Mouse (Mus musculus) embryo, embryonic 9.5 days (tissue): ENCODE measurements at regions not wholly inside any gene's neighbourhood (a gene's known extent, or its start where the extent isn't known, plus 50 kb on each side); places are given as distances from the start of the nearest gene placed in this dataset.
"Not testable (repeated sequence)": the region's sequence is repeated elsewhere in the genome, so short reads cannot be mapped to it uniquely, and the experiment has no call there.

ENCODE experiments used
- DNase-seq: peaks from one replicate; pipeline ENCODE4 v3.0.0-alpha.2; 2017; ENCODE audit errors: extremely low spot score

DNA sequence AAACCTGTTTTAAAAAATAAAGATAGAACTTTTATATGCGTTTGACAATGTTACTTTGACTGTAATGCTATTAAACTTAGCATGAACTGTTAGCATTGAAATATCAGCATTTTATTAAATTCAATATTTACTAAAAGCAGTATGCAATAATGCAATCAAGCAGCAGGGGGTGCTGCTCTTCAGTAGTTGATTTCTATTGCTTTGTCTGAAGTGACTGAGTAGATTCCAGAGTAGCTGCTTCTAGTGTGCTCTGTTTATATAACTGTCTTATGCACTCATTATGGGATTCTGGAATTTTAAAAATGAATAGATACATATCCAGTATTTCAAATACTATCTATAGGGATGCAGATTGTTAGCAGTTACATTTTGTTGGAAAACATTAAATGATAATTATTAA is 146.2 kb downstream of the Gm28710 start:
- DNase-seq = peak; percentile 6

DNA sequence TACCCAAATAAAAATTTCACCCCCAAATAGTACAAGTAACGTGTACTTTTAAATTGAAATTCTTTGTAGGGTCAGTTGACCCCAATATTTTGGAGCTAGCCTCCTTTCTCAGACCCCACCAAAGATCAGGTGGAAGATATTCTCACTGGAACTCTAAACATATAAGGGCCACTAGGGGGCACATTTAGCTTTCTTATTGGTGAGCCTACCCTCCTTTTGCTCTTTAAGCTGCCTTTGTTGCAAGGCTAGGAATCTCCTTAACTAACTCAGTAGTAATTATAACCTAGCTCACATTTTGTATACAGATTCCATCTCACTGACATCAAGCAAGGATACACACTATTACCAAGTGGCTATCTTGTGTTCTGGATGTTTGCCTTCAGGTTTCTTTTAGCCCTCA is 155.8 kb downstream of the Gm28710 start:
- DNase-seq = peak; percentile 32

DNA sequence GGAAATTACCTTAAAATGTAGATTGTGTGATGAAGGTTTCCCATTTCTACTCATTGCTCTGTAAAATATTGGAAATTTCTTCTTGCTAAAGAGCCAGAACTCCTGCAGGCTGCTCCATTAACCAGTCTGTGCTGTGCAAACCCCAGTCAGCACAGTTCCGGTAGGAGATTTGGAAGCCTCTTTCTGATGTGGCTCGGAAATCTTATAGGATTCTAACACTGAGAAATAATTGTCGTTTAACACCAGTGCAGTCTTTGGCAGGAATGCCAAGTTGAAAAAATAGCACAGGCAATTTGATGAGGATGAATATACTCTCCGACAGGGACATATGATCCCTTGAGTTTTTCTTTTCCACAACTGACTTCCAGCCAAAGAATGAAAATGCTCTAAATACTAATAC is 176.1 kb downstream of the Gm28710 start:
- DNase-seq = no peak

DNA sequence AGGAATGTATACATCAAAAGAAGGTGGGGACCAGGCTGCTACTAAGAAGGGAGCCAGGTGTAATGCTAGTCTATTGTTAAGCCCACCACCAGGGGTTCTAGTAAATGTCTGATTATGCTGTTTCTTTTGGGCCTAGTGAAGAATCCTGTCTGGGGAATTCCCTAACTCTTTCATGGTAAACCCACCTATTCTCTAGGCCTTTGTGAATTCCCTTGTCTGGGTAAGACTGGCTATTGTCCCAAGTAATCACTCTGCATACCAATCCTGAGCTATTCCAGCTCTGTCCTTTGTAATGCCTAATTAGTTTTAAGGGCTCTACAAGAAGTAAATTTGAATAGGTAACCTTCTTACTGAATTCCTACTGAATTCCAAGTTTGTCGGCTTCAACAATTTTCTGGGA is 177.2 kb downstream of the Gm28710 start:
- not testable (repeated sequence) for DNase-seq

DNA sequence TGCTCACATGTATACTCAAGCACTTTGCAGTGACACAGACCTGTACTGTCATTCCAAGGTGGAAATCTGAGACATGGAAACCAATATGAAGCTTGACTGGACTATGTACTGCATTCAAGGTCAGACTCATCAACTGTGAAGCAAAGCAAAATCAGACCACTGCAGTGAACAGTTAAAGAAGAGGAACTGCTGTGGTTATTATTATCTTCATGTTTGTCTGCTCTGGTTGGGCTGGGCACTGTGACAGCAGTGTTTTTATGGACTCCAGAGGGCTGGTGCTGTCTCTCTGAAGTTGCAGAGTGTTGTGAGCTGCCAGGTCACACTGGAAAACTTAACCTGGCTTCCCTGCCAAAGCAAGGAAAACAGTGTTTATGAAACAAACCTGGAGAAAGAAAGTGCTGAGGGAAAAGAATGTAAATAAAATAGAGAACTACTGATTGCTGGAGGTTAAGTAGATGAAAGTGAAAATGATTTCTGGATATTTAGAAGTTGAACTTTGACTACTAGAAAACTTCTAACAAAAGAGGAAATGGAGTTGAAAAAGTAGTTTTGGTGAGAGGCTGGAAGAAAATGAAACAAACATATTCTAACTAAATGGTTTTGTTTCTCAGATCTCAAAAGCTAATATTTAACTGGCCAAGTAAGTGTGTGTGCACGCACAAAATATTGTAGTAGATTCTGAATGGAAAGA is 181.7 kb downstream of the Gm28710 start:
- DNase-seq = no peak

DNA sequence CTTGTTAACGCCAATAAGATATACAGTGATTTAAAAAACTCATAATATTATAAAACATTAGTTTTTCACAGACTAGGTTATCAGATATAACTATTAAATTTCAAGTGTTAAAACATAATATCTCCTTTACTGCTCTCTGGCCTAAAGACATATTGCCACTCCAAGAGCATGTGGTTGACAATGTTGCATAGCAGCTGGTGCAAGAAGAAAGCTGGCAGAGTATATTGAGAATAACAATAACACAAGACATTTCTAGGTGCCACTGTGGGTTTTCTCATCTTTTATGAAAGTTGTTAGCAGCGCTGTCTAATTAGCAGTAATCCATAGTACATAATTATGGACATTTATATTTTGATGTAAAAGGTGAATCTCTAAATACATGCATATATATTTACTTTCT is 184.4 kb downstream of the Gm28710 start:
- DNase-seq = no peak

DNA sequence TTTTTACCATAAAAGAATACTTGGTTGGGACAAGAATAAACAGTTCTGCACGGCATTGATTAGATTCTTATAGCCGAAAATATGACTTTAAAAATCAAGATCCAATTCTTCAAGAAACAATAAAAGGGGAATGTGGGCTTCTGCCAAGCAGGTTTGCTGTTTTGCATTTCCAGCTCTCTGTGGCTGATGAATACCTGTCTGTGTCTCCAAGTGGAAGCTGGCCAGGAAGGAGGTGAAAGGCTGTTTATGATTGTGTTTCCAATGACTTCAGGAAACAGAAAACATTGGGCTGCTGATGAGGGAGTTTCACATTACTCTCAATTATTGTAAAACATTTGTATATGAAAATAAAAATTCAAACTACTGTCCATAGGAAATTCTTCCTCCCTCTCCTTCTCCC is 193.3 kb downstream of the Gm28710 start:
- no peak for DNase-seq

DNA sequence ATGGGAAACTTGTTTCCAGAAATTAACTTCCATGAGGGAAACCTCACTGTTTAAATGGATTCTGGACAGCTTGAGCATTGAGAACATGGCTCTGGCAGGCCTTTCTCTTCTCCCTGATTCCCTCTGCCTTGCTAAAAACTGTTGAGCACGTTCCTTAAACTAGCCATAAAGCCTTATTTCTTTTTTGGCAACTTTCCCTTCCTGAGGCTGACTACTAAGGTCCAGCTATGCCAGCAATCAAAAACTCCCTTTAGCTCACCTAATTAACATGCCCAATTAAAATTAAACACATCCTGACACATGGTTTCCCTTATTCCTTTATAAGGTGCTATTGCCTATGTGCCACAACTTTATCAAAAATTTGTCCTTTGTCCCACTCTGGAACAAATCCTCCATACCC is 199.9 kb downstream of the Gm28710 start:
- no peak for DNase-seq

DNA sequence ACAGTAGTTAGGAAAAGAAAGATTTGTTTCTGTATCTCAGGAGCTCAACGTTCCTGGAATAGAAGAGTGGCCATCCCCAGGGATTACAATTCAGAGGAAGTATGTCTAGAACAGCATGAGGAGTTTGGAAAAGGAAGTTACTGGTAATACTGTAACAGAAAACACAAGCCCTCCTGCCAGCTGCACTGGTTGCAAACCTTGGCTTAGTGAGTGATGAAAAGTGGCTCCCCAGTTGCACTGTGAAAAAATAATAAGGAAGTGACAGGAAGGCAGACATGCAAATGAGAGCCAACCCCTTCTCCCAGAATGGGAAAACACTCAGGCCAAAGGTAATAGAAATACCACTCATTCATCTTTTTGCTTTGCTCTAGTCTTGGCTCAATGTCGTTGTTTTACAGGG is 207.6 kb downstream of the Gm28710 start:
- DNase-seq = no peak

DNA sequence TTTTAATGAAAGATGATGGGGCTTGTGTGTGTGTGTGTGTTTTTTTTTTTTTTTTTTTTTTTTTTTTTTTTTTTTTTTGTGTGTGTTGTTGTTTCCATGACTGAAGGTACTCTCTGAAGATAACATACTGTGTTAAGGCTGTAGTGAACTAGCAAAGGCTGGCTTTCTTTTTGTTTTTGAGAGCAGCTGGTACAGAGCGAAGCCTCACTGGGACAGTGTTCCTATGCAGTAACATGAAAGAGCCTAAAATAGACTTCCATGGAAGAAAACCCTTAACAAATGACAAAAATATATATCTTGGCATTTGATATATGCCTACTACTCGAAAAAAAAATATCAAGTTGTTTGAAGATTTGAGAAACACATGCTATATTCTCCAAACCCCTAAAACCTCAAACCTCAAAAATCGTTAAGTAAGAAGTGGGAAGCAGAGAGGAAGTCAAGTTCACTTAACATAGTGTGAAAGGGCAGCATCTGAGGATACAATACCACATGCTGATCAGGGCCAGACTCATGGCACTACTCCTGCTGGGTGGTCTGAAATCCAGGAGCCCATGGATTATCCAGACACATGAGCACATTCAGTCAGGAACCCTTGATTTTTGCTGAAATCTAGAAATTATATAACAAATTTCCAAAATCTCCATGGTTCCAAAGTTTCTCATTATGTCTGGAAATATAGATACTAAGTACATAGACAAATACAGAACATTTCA is 215.4 kb downstream of the Gm28710 start:
- DNase-seq = no peak

DNA sequence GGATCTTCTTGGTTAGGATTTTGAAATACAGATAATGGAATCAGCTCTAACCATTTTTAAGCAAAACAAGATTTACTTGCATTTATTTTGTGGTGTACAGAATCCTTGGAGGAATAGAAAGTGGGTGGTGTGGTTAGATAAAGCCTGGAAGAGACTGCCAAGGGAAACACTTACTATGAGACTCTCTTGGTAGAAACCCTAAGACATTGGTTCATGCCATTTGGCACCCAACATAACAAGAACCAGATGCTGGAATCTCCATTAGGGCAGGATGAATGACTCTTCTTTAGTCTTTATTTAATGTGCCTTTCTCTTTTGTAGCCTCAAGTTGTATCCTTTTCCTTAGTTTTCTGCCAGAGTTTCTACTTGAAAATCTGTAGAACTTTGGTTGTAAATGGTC is 230.0 kb downstream of the Gm28710 start:
- DNase-seq = no peak

DNA sequence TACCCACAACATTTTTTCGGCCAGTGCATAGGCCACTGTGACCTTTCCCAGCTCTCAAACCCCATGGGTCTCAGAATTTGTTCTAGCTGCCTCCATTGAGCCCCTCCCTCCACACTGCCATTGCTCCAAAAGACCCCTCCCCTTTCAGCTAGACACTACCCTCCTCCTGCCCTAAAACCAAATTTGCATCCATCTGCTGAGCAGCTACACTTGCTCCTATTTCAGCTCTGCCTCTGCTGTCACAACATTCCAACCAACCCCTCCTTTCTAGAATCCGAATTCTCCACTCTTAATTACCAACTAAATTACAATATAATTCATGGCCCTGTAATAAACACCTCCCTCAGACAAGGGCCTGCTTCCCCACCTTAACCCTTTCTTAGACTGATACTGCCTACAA is 262.3 kb downstream of the Gm28710 start:
- DNase-seq = no peak

DNA sequence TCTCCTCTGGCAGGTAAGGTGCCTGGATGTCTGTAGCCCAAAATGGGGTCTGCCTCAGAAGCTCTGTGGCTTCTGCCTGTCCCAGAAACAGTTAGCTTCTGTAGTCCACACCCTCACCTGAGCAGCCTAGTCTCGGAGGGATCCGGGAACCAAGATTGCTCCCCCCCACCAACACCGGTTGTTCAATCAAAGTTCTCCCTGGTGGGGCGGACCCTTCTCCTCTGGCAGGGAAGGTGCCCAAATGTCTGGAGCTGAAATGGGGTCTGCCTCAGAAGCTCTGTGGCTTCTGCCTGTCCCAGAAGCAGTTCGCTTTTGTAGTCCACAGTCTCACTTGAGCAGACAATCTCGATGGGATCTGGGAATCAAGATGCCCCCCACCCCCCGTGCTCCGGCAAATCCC is 273.0 kb downstream of the Gm28710 start:
- DNase-seq = no peak

DNA sequence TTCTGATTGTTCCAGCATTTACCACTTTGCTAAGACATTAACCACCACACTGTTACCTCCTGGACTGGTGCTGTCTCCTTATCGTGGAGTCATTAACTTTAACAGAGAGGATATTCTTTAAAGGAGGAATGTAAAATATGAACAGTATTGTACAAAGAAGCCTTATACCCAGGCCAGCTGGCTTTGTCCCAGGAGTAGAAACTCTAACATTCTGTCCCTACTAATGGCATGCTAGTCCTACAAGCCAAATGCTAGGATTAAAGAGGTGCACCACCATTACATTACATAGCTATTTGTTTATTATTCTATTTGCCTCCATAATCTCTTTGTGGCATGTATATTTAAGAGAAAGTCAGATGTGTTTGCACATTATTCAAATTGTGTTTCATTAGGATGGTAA is 288.8 kb downstream of the Gm28710 start:
- DNase-seq = no peak

DNA sequence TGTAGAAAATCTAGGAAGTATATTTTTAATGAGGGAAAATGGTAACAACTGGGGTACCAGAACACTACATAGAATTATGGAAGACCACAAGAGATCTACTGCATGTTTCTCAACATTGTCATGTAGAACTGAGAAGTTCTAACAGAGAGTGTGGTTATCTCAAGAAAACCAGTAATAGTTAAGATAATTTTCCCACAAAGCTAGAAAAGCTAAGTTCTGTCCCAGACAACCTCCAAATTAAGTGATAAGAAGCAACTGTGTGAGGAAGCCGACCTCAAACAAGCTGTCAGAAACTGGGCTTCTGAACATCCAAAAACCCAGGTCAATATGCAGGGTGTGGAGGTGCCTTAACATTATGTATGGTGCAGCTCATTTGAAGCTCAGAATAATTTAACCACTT is 261.4 kb upstream of the Speer4f2 start:
- DNase-seq = no peak

DNA sequence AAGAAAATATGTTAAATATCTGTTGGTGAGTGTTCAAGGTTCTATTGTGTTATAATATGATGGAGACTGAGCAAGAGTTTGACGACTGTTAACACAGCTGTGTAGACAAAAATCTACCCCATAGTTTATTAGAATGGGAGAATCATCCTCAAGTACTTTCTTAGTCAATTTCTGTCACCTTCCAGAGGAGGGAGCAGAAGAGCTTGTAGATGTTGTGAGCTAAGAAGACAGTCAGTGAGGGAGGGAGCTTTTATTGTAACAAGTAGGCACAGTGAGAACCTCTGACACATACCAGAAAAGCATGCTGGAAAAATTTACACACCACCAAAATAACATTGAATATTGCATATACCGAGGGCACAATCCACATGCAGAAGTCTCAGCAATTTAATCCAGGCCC is 261.0 kb upstream of the Speer4f2 start:
- no peak for DNase-seq

DNA sequence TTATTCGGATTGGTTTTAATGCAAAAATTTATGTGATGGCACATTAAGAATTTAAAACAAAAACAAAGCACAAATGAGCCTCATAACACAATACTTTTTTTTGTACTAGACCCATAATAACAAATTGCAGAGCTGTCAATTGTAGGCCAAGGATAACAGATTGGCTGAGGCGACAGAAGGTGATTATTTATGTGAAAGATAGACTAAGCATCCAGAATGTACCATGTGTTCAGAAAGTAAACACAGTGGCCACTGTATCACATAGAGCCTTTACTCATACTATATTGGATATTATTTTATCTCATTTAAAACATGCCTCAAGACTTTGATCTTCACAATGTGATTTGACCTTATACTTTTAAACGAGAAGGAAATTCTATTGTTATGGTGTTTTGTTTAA is 257.9 kb upstream of the Speer4f2 start:
- no peak for DNase-seq

DNA sequence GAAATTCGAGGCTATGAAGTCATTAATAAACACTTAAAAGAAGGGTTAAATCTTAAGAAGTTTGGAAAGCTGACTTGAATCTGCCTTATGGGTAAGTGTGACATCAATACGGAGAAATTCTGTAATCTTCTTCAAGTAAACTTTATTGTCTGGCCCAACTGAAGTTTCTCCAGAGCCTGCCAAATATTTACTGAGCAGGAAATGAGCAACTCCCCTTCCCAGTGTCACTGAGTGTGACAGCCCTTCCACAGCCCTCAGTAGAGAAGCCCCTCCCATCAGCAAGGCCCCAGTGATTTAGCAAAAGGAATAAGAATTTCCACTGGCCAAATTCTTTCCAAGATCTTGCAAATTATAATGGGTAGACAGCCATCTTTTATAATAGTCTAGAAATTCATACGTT is 256.9 kb upstream of the Speer4f2 start:
- no peak for DNase-seq

DNA sequence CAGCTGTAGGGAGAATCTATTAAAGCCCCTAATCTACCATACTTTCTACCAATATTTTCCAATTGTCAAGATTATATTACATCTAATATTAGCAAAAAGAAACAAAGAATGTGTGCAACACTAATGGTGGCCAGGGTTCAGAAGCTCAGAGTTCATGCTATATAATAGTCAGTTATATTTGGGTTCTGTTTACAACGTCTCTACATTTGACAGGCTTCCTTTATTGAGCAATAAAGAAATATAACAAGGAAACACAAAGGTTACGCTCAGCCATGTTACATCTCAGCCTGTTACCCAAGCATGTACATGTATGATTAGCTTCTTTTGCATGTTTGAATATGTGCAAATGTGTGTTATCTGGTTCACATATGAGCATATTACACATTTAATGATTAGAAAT is 247.7 kb upstream of the Speer4f2 start:
- no peak for DNase-seq

DNA sequence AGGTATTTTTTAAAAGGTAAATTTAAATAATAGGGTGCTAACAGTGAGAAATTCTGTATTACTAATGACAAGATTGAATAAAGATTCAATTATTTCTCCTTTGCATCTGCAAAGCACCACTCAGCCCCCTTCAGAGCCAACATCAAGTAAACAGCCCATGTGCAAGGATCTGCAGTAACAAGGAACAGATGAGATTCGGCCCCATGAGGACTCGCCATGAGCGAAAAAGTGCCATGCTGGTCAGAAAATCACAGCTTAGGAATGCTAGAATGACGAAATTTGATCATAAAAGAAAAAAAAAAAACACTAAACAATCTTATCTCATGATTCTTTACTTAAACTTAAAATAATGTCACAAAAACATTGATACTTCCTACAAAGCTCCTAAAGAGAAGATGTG is 245.5 kb upstream of the Speer4f2 start:
- DNase-seq = no peak

DNA sequence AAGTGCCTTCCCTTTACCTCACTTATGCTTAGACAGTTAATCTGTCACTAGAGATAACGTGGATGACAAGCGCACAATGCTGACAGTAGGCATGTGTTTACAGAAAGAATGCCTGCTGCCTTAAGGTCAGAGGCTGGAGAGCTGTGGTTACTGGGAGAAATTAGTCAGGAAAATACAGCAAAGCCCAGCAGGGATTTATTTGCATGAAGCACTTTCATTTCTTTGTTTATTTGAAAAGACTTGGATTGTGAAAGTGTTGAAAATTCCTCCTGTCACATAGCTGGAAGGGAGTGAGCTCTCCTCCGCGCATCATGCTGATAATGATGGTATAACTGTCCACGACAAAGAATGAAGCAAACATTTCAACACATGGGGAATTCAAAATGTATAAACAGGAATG is 237.5 kb upstream of the Speer4f2 start:
- no peak for DNase-seq

DNA sequence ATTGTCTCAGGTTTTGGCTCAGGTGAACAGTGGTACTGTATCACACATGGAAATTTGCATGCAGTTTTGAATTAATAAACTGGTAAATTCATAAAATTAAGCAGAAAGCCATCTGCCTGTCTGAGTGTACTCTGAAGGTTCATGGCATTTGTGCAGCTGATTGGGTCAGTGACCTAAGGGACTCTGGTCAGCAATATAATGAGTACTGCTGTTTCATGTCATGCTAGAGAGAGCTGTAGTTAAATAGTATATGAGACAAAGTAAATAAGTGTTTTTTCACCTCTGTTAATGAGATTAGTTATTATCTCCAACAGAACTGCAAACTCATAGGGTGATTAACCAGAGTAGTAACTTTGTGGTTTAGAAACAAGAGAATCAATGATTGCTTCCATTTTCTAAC is 231.4 kb upstream of the Speer4f2 start:
- DNase-seq = no peak

DNA sequence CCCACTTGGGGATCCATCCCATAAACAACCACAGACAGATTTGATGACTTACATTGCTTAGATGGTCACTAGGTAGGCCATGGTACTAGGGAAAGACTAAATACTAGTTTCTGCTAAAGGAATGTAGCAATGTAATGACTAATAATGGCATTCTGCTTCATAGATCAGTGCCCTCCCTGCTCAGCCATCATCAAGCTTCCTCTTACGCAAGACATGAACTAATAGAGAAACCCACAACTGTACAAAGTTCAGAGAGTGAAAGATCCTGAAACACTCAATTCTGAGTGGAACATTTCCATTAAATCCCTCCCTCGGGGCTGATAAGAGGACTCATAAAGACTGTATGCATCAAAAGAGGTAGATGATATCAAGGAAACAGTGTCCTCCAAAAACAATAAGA is 198.4 kb upstream of the Speer4f2 start:
- DNase-seq = no peak

DNA sequence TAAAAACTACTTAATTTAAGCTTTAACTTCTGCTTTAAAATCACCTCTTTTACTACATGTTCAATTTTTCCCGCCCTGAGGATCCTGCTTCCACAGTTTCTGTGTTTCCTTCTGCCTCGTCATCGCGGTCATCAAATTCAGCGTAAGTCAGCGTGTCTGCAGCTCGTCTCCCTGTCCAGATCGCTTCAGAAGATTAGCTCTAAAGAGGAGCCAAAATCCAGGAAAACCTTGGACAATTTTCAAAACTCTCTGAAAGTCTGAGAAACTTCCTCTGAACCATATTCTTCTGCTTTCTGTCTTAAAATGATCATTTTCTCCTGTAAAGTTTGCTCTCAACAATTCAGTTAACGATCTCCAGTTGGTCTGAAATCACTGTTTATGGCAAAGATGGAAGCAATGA is 196.2 kb upstream of the Speer4f2 start:
- no peak for DNase-seq
